Mouse (Mus musculus): ENCODE data around the gene Sh2b2.

DNA sequence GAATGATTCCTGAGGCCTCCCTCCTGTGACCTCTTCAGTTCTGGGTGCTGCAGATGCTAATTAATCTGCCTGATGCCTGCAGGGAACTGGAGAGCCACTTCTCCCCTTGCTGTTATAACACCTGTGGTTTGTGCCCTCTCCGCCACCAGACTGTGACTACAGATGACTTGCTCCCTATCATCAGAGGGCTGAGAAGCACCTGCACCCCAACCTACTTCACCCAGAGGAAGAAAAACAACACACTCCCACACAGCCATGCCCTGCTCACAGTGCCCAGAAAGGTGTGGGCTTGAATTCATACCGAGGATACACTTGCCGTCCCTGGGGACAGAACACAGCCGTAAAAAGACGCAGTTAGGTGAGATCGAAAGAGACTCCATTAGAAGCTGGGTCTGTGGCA lies 5.2 kb downstream of the Sh2b2 start:
- TF ChIP-seq POLR2A (IDR thresholded peaks at IDR 0.05; ENCODE audit: low read depth, low read length) (no peak), CTCF (IDR thresholded peaks at IDR 0.05; ENCODE audit: borderline replicate concordance, insufficient read depth, low read length) (no peak)
